Mouse (Mus musculus) MEL (cell line): ENCODE measurements around the gene Xrcc1. TPM values are rescaled to one million over a fixed set of nuclear protein-coding genes. Genes with fewer than 3 reads are reported as not detected.

ENCODE experiments used
- DNase-seq: peaks from one replicate; pipeline ENCODE4 v3.0.0; 2011; ENCODE audit warnings: low read depth, low spot score
- H3K27ac ChIP-seq: 2 replicates; pipeline ENCODE4 v1.5.1; 2012; ENCODE audit warnings: low read depth, mild to moderate bottlenecking, control low read depth, low read length, moderate library complexity; ENCODE audit not compliant: control insufficient read depth
- H3K27me3 ChIP-seq, 2 experiments: fragments of 150-350 bp in 1 of 2; sonication (generic) in 1 of 2; 2 replicates each; pipeline ENCODE4 v1.6.1; 2012; ENCODE audit warnings: low read length in 2 of 2, mild to moderate bottlenecking in 2 of 2, improper control_type of control experiment in 1 of 2, moderate library complexity in 1 of 2; ENCODE audit not compliant: insufficient read depth in 2 of 2, control insufficient read depth in 1 of 2
- H3K36me3 ChIP-seq, 2 experiments: 2 replicates each; pipeline ENCODE4 v1.6.1; 2012 to 2014; ENCODE audit warnings: low read length in 2 of 2, improper control_type of control experiment in 1 of 2, inconsistent platforms in 1 of 2, mild to moderate bottlenecking in 1 of 2; ENCODE audit not compliant: insufficient read depth in 2 of 2, control insufficient read depth in 1 of 2
- H3K4me1 ChIP-seq, 2 experiments: fragments of 150-350 bp in 1 of 2; sonication (generic) in 1 of 2; 2 replicates each; pipeline ENCODE4 v1.6.1; 2012; ENCODE audit warnings: low read length in 2 of 2, improper control_type of control experiment in 1 of 2, mild to moderate bottlenecking in 1 of 2; ENCODE audit not compliant: insufficient read depth in 2 of 2, control insufficient read depth in 1 of 2
- H3K4me3 ChIP-seq, 2 experiments: fragments of 150-350 bp in 1 of 2; sonication (generic) in 1 of 2; 2 replicates each; pipeline ENCODE4 v1.5.1; 2012; ENCODE audit warnings: low read depth in 2 of 2, low read length in 2 of 2, mild to moderate bottlenecking in 2 of 2, moderate library complexity in 2 of 2, control low read depth in 1 of 2, improper control_type of control experiment in 1 of 2; ENCODE audit not compliant: control insufficient read depth in 1 of 2, insufficient read depth in 1 of 2
- H3K79me2 ChIP-seq: 2 replicates; pipeline ENCODE4 v1.6.1; 2012; ENCODE audit warnings: mild to moderate bottlenecking, low read length, moderate library complexity; ENCODE audit not compliant: control insufficient read depth, poor library complexity, insufficient read depth
- H3K9ac ChIP-seq: 2 replicates; pipeline ENCODE4 v1.6.1; 2012; ENCODE audit warnings: low read depth, mild to moderate bottlenecking, control low read depth, low read length, moderate library complexity; ENCODE audit not compliant: control insufficient read depth, poor library complexity, severe bottlenecking
- H3K9me3 ChIP-seq: fragments of 150-350 bp; sonication (generic); replicated peaks from 2 replicates; pipeline ENCODE4 v1.6.1; 2012; ENCODE audit warnings: mild to moderate bottlenecking, low read length, improper control_type of control experiment, moderate library complexity; ENCODE audit not compliant: insufficient read depth
- CTCF ChIP-seq, 3 experiments: IDR thresholded peaks in 2 of 3; conservative IDR thresholded peaks in 1 of 3; 2 replicates each; pipeline ENCODE4 v1.5.1; 2011 to 2012; ENCODE audit warnings: low read length in 3 of 3, low read depth in 2 of 3, mild to moderate bottlenecking in 2 of 3, improper control_type of control experiment in 1 of 3, inconsistent platforms in 1 of 3, mixed read lengths in 1 of 3, moderate library complexity in 1 of 3; ENCODE audit not compliant: control insufficient read depth in 1 of 3, insufficient read depth in 1 of 3, poor library complexity in 1 of 3, severe bottlenecking in 1 of 3
- E2F4 ChIP-seq: IDR thresholded peaks from 2 replicates; pipeline ENCODE4 v1.6.1; 2011; ENCODE audit warnings: low read depth, low read length, improper control_type of control experiment, borderline replicate concordance
- EP300 ChIP-seq, 2 experiments: IDR thresholded peaks; 2 replicates each; pipeline ENCODE4 v1.6.1; 2011; ENCODE audit warnings: improper control_type of control experiment in 2 of 2, low read length in 2 of 2, low read depth in 1 of 2, mild to moderate bottlenecking in 1 of 2
- ETS1 ChIP-seq: IDR thresholded peaks from 2 replicates; pipeline ENCODE4 v1.6.1; 2012; ENCODE audit warnings: low read depth, mild to moderate bottlenecking, inconsistent platforms, low read length, improper control_type of control experiment, moderate library complexity
- GABPA ChIP-seq: IDR thresholded peaks from 2 replicates; pipeline ENCODE4 v1.6.1; 2012; ENCODE audit warnings: low read depth, mild to moderate bottlenecking, inconsistent platforms, low read length, improper control_type of control experiment, moderate library complexity
- GATA1 ChIP-seq: IDR thresholded peaks from 2 replicates; pipeline ENCODE4 v1.6.1; 2011; ENCODE audit warnings: low read depth, low read length, improper control_type of control experiment
- HCFC1 ChIP-seq: IDR thresholded peaks from 2 replicates; pipeline ENCODE4 v1.6.1; 2012; ENCODE audit warnings: low read depth, mild to moderate bottlenecking, inconsistent platforms, low read length, improper control_type of control experiment, moderate library complexity
- JUND ChIP-seq: IDR thresholded peaks from 2 replicates; pipeline ENCODE4 v1.6.1; 2011; ENCODE audit warnings: low read depth, mild to moderate bottlenecking, improper control_type of control experiment, low read length
- MAFK ChIP-seq: IDR thresholded peaks from 2 replicates; pipeline ENCODE4 v1.6.1; 2011; ENCODE audit warnings: low read depth, mild to moderate bottlenecking, low read length, improper control_type of control experiment, borderline replicate concordance
- MAX ChIP-seq: IDR thresholded peaks from 2 replicates; pipeline ENCODE4 v1.6.1; 2011; ENCODE audit warnings: low read length, improper control_type of control experiment
- NRF1 ChIP-seq: IDR thresholded peaks from 2 replicates; pipeline ENCODE4 v1.6.1; 2014; ENCODE audit warnings: low read depth, mild to moderate bottlenecking, inconsistent platforms, low read length, improper control_type of control experiment, moderate library complexity; ENCODE audit not compliant: poor library complexity, insufficient read depth, severe bottlenecking
- POLR2A ChIP-seq, 2 experiments: IDR thresholded peaks; 2 replicates each; pipeline ENCODE4 v1.6.1; 2011 to 2012; ENCODE audit warnings: low read length in 2 of 2, mild to moderate bottlenecking in 2 of 2, control low read depth in 1 of 2, improper control_type of control experiment in 1 of 2, low read depth in 1 of 2, moderate library complexity in 1 of 2; ENCODE audit not compliant: control insufficient read depth in 1 of 2, insufficient read depth in 1 of 2, poor library complexity in 1 of 2
- POLR2AphosphoS5 ChIP-seq: IDR thresholded peaks from 2 replicates; pipeline ENCODE4 v1.6.1; 2012; ENCODE audit warnings: low read depth, borderline replicate concordance, mild to moderate bottlenecking, inconsistent platforms, low read length, moderate library complexity, mixed read lengths
- RAD21 ChIP-seq: IDR thresholded peaks from 2 replicates; pipeline ENCODE4 v1.6.1; 2011; ENCODE audit warnings: mild to moderate bottlenecking, low read depth, low read length, improper control_type of control experiment
- RCOR1 ChIP-seq: IDR thresholded peaks from 2 replicates; pipeline ENCODE4 v1.6.1; 2012; ENCODE audit warnings: low read depth, mild to moderate bottlenecking, inconsistent platforms, low read length, improper control_type of control experiment
- SIN3A ChIP-seq: IDR thresholded peaks from 2 replicates; pipeline ENCODE4 v1.6.1; 2012; ENCODE audit warnings: low read length, improper control_type of control experiment, inconsistent platforms
- SMC3 ChIP-seq: IDR thresholded peaks from 2 replicates; pipeline ENCODE4 v1.6.1; 2011; ENCODE audit warnings: low read depth, low read length, improper control_type of control experiment
- TAL1 ChIP-seq: IDR thresholded peaks from 2 replicates; pipeline ENCODE4 v1.6.1; 2012; ENCODE audit warnings: mild to moderate bottlenecking, inconsistent platforms, low read length, moderate library complexity, mixed read lengths
- TCF12 ChIP-seq: IDR thresholded peaks from 2 replicates; pipeline ENCODE4 v1.6.1; 2014; ENCODE audit warnings: low read depth, mild to moderate bottlenecking, inconsistent platforms, low read length, improper control_type of control experiment, moderate library complexity
- ZC3H11A ChIP-seq: IDR thresholded peaks from 2 replicates; pipeline ENCODE4 v1.6.1; 2012; ENCODE audit warnings: low read depth, mild to moderate bottlenecking, inconsistent platforms, low read length, improper control_type of control experiment
- ZMIZ1 ChIP-seq: IDR thresholded peaks from 2 replicates; pipeline ENCODE4 v1.6.1; 2012; ENCODE audit warnings: low read depth, mild to moderate bottlenecking, inconsistent platforms, low read length, improper control_type of control experiment, moderate library complexity
- ZNF384 ChIP-seq: IDR thresholded peaks from 2 replicates; pipeline ENCODE4 v1.6.1; 2012; ENCODE audit warnings: low read depth, mild to moderate bottlenecking, inconsistent platforms, low read length, improper control_type of control experiment
- polyA plus RNA-seq, 2 experiments: library from polyadenylated mRNA; stranded (reverse) in 1 of 2; unstranded in 1 of 2; fragments of >175 nt in 1 of 2; fragments of >200 nt in 1 of 2; gene quantifications; 2 replicates each; pipeline versions ENCODE4 v1.2.1 to v1.2.4; 2012; ENCODE audit warnings: low replicate concordance in 2 of 2, low read depth in 1 of 2; ENCODE audit not compliant: insufficient read length in 2 of 2, insufficient read depth in 1 of 2, missing spikeins in 1 of 2
- total RNA-seq: library from RNA; depleted of rRNA; stranded (reverse); fragments of 300-350 nt; gene quantifications from 2 replicates; pipeline ENCODE4 v1.2.3, GENCODE M21; 2012

Xrcc1 gene
- total and polyA plus RNA-seq, 3 experiments: 97.4 to 574 (median 101) TPM

DNA sequence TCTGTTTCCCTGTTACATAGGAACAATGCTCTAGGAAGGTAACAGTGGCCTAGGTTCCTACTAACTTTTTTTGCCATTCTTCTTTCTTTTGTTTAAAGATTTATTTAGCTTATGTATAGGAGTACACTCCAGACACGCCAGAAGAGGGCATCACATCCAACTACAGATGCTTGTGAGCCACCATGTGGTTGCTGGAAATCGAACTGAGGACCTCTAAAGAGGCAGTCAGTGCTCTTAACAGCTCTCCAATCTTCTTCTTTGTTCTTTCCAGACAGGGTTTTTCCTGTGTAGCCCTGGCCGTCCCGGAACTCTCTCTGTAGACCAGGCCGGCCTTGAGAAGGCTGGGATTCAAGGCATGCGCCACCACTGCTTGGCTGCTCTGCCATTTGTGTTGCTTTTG lies 21.1 kb upstream of the Xrcc1 start:
- Histone ChIP-seq H3K9me3 (no peaks in the 10 kb centered on the region), H3K79me2 (no peaks in the 10 kb centered on the region), H3K36me3 (peaks cover 0 to 14% of the 10 kb centered on the region in 2 experiments; a peak in 2 of 4 replicates), H3K27ac (no peak overlapping the region), H3K4me1 (peaks cover 2 to 19% of the 10 kb centered on the region in 2 experiments), H3K27me3 (peaks cover 0 to 2% of the 10 kb centered on the region in 2 experiments; a peak in 1 of 4 replicates), H3K9ac (no peak overlapping the region), H3K4me3 (no peak overlapping the region)
- peak in 1 of 3 experiments; percentile 48; a peak in 2 of 6 replicates for TF ChIP-seq CTCF (IDR thresholded peaks at IDR 0.05 in 2 of 3, conservative IDR thresholded peaks at IDR 0.05 in 1 of 3; ENCODE audit: control insufficient read depth in 1 of 3, insufficient read depth in 1 of 3, low read depth in 2 of 3, low read length in 3 of 3, poor library complexity in 1 of 3, severe bottlenecking in 1 of 3)
- peak; percentile 21; the same call in 1 of the 2 replicates for TF ChIP-seq SMC3
- no peak for TF ChIP-seq MAX
- no peak for TF ChIP-seq SIN3A
- DNase-seq: peak; percentile 24

DNA sequence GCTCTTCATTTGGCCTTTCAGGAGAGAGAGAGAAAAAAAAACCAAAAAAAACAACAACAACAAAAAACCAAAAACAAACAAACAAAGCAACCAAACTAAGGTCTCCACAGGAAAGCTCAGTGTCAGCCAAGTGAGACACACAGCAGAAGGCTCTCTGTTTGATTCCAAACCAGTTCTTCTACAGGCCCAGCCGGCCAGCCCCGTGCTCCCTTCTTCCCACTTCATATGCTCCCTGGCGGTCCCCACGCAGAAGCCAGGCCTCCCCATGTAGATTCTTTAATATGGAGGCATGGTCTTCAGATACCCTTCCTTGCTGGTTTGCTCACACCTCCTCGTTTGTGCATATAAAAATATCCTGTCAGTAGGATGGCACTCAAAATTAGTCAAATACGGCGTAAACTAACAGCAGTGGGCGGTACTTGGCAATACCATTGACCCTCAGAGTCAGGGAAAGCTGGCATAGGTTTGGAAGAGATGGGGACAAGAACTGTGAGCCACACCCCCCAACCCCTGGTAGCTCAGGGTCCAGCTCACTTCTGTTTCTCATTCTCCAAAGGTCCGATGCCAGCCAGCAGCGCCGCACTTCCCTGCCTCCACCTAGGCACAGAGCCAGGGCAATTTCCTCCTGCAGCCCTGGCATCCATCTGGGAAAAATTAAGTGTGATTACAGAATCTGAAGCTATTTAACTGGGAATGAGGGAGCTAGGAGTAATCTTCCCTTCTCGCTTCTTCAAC lies 20.2 kb upstream of the Xrcc1 start:
- TF ChIP-seq ZMIZ1 (no peak), CTCF (IDR thresholded peaks at IDR 0.05 in 2 of 3, conservative IDR thresholded peaks at IDR 0.05 in 1 of 3; ENCODE audit: control insufficient read depth in 1 of 3, insufficient read depth in 1 of 3, low read depth in 2 of 3, low read length in 3 of 3, poor library complexity in 1 of 3, severe bottlenecking in 1 of 3) (no peak), RAD21 (no peak), POLR2AphosphoS5 (no peak)
- TF ChIP-seq, all 39 proteins: peak for 0
- H3K4me3 ChIP-seq: no peak overlapping the region
- H3K27me3 ChIP-seq: peaks cover 0 to 2% of the 10 kb centered on the region in 2 experiments; a peak in 1 of 4 replicates
- peaks cover 2 to 19% of the 10 kb centered on the region in 2 experiments for H3K4me1 ChIP-seq
- no peak for DNase-seq
- no peaks in the 10 kb centered on the region for H3K79me2 ChIP-seq
- no peaks in the 10 kb centered on the region for H3K9me3 ChIP-seq
- H3K36me3 ChIP-seq: peaks cover 0 to 14% of the 10 kb centered on the region in 2 experiments; a peak in 2 of 4 replicates
- no peak overlapping the region for H3K27ac ChIP-seq
- H3K9ac ChIP-seq: no peak overlapping the region

- Histone ChIP-seq H3K9me3 (no peaks in the 10 kb centered on the region), H3K4me3 (no peak overlapping the region), H3K36me3 (peaks cover 0 to 14% of the 10 kb centered on the region in 2 experiments; a peak in 2 of 4 replicates), H3K27me3 (peaks cover 0 to 2% of the 10 kb centered on the region in 2 experiments; a peak in 1 of 4 replicates), H3K4me1 (peaks cover 2 to 26% of the 10 kb centered on the region in 2 experiments), H3K27ac (no peak overlapping the region; the same call in 1 of the 2 replicates), H3K79me2 (peaks cover 4% of the 10 kb centered on the region; the same call in 1 of the 2 replicates), H3K9ac (no peak overlapping the region)
- peak; percentile 92 for DNase-seq
- TF ChIP-seq ZNF384 (no peak), ZC3H11A (no peak), TCF12 (peak; percentile 97), GABPA (no peak), JUND (no peak), RCOR1 (peak; percentile 99), E2F4 (no peak), MAX (peak; percentile 61; the same call in 1 of the 2 replicates), ETS1 (peak; percentile 96), POLR2A (IDR thresholded peaks at IDR 0.05; ENCODE audit: control insufficient read depth in 1 of 2, insufficient read depth in 1 of 2, low read depth in 1 of 2, low read length in 2 of 2, poor library complexity in 1 of 2) (no peak), ZMIZ1 (no peak), SMC3 (no peak), MAFK (peak; percentile 94), HCFC1 (no peak; the same call in 1 of the 2 replicates), CTCF (IDR thresholded peaks at IDR 0.05 in 2 of 3, conservative IDR thresholded peaks at IDR 0.05 in 1 of 3; ENCODE audit: control insufficient read depth in 1 of 3, insufficient read depth in 1 of 3, low read depth in 2 of 3, low read length in 3 of 3, poor library complexity in 1 of 3, severe bottlenecking in 1 of 3) (no peak), EP300 (IDR thresholded peaks at IDR 0.05; ENCODE audit: low read depth in 1 of 2, low read length in 2 of 2) (peak; percentile 94 to 96), TAL1 (peak; percentile 99), NRF1 (no peak), GATA1 (peak; percentile 96), RAD21 (no peak)
Measured at GRCm38 (mm10) chr7:24528861-24529260, 17.2 kb upstream of the Xrcc1 start.
